Mouse (Mus musculus): ENCODE data around the gene Pnrc2. TPM values are rescaled to one million over a fixed set of nuclear protein-coding genes. Genes with fewer than 3 reads are reported as not detected.

Pnrc2 gene
- polyA plus RNA-seq, 1 experiment from 2014 or later, result 109 TPM

- WGBS, result 79% methylated on average over 7 of the region's 7 CpGs
- no peaks in the 10 kb centered on the region for H3K9me3 ChIP-seq
- H3K9ac ChIP-seq, result no peak overlapping the region
- no peak overlapping the region for H3K4me3 ChIP-seq
- ATAC-seq (ENCODE audit: low read depth), result no peak
- no peaks in the 10 kb centered on the region for H3K36me3 ChIP-seq
- H3K4me1 ChIP-seq (replicated peaks), result no peaks in the 10 kb centered on the region; the same call in 1 of the 2 replicates
- no peaks in the 10 kb centered on the region for H3K27me3 ChIP-seq
- no peak overlapping the region for H3K27ac ChIP-seq (replicated peaks)
- H3K4me2 ChIP-seq, result no peak overlapping the region
Observed at GRCm38 (mm10) chr4:135889146-135889883, 15.7 kb upstream of the Pnrc2 start.

DNA sequence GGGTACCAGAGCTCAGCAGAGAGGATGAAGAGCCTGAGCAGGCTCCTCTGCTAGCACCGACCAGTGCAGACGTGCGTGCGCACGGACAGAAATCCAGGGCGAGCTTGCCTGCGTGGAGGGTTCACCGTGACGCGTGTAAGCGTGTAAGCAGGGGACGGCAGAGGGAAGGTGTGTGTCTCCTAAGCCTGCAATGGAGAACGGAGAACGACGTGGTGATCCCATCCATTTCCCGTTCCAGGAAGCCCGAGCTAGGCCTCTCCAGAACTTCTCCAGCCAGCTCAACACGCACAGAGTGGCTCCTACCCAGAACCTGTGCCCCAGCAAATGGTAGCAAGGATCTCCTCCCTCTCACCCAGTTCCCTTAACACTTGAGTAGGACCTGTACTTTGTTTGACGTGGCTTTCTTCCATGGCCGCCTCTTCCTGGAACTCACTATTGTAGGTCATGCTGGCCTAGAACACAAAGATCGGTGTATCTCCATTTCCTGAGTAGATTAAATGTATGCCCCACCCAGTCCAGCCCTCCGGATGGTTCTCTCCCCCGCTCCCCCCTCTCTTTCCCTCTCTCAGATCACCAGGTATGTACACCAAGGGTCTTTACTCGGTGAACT is 14.9 kb upstream of the Pnrc2 start:
- 94% methylated on average over 24 of the region's 24 CpGs for WGBS
- Histone ChIP-seq H3K4me2 (no peak overlapping the region), H3K9me3 (no peaks in the 10 kb centered on the region), H3K36me3 (no peaks in the 10 kb centered on the region), H3K9ac (no peak overlapping the region), H3K4me3 (no peak overlapping the region), H3K27ac (replicated peaks) (no peak overlapping the region), H3K4me1 (replicated peaks) (no peaks in the 10 kb centered on the region; the same call in 1 of the 2 replicates), H3K27me3 (no peaks in the 10 kb centered on the region)
- ATAC-seq (ENCODE audit: low read depth), result no peak

DNA sequence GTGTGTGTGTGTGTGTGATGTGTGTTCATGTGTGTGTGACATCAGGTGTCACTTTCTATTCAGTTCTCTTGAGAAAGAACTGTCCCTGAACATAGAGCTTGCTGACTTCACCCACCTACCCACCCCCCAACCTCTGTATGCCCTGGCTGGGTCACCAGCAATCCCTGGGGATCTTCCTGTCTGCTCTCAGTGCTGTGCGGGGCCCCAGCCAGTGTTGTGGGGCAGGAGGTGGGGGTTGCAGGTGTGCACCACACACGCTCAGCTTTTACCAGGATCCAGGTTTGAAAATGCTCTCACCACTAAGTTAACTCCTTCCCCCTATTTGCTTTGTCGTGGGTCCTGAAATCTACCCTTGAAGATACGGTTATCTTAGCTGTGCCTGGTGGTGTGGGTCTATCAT is 12.5 kb upstream of the Pnrc2 start:
- Histone ChIP-seq H3K27me3 (no peaks in the 10 kb centered on the region), H3K4me1 (replicated peaks) (no peaks in the 10 kb centered on the region; the same call in 1 of the 2 replicates), H3K4me3 (no peak overlapping the region), H3K9ac (no peak overlapping the region), H3K9me3 (no peaks in the 10 kb centered on the region), H3K36me3 (no peaks in the 10 kb centered on the region), H3K27ac (replicated peaks) (no peak overlapping the region), H3K4me2 (no peak overlapping the region)
- 86% methylated on average over 4 of the region's 4 CpGs for WGBS
- ATAC-seq (ENCODE audit: low read depth), result no peak

DNA sequence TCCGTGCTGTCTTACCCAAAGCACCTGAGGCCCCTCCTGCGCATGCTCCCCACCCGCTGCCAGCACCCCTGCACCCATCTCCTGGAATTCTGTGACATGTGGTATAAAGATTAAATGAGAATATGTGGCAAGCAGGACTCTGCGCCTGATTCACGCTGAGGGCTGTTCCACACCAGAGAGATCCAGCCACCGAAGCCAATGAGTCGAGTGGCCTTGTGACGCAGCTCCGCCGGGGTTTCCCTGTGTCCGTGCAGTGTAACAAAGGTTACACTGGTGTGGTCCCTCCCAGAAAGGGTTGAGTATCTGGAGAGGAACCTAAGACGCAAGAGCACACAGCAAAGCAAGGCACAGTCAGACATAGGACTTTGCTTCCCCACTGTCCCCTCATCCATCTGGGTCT is 12.0 kb upstream of the Pnrc2 start:
- 93% methylated on average over 12 of the region's 12 CpGs for WGBS
- H3K27ac ChIP-seq (replicated peaks), result no peak overlapping the region

DNA sequence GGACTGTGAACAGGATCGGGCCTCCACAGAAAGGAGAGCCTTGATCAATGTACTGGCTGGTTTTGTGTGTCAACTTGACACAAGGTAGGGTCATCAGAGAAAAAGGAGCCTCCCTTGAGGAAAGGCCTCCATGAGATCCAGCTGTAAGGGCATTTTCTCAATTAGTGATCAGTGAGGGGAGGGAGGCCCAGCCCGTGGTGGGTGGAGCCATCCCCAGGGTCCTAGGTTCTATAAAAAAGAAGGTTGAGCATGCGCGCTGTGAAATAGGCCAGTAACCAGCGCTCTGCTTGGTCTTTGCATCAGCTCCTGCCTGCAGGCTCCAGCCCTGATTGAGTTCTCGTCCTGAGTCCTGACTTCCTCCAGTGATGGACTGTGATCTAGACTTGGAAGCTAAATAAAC is 10.9 kb upstream of the Pnrc2 start:
- Histone ChIP-seq H3K4me1 (replicated peaks) (no peaks in the 10 kb centered on the region; the same call in 1 of the 2 replicates), H3K27ac (replicated peaks) (no peak overlapping the region), H3K9me3 (no peaks in the 10 kb centered on the region), H3K27me3 (no peaks in the 10 kb centered on the region), H3K4me3 (no peak overlapping the region), H3K9ac (no peak overlapping the region), H3K36me3 (no peaks in the 10 kb centered on the region), H3K4me2 (no peak overlapping the region)
- WGBS, result 44% methylated on average over 6 of the region's 6 CpGs
- ATAC-seq (ENCODE audit: low read depth), result no peak

More for the DNA sequence above, 12.0 kb upstream of the Pnrc2 start:
- Histone ChIP-seq H3K36me3 (no peaks in the 10 kb centered on the region), H3K4me2 (no peak overlapping the region), H3K9ac (no peak overlapping the region), H3K27me3 (no peaks in the 10 kb centered on the region), H3K4me1 (replicated peaks) (no peaks in the 10 kb centered on the region; the same call in 1 of the 2 replicates), H3K9me3 (no peaks in the 10 kb centered on the region), H3K4me3 (no peak overlapping the region)
- no peak for ATAC-seq (ENCODE audit: low read depth)

DNA sequence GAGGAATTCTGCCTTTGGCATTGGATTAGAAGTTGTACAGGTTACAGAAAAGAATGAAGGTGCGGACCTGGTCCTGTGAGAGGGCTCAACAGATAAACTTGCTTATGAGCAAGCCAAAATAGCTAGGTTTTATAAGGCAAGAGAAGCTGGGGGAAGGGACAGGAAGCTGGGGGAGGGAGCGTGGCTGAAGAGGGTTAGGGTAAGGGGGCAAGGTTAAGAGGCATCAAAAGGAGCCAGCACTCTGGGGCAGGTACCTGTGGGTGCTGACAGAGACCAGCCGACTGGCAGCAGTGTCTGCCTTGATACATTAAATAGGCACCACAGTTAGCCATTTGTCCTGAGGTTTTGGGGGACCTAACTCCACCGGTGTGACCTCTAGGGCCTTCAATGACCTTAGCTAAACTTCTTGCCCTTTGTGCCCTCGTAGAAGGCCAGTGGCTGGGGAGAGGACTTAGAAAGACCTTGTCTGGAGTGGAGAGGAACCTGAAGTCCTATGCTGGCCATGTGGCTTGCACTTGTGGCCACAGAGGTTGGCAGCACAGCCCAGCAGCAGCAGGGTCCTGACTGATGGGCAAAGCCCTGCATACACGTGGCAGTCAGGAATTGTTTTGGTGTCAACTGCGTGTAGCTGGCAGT is 10.3 kb upstream of the Pnrc2 start:
- 67% methylated on average over 7 of the region's 7 CpGs for WGBS

GRCm38 (mm10) chr4:135883401-135883851 is 9.8 kb upstream of the Pnrc2 start:
- H3K36me3 ChIP-seq, result no peaks in the 10 kb centered on the region
- H3K4me1 ChIP-seq (replicated peaks), result no peaks in the 10 kb centered on the region; the same call in 1 of the 2 replicates
- ATAC-seq (ENCODE audit: low read depth), result no peak
- H3K4me2 ChIP-seq, result no peak overlapping the region
- H3K9me3 ChIP-seq, result no peaks in the 10 kb centered on the region
- no peak overlapping the region for H3K27ac ChIP-seq (replicated peaks)
- H3K4me3 ChIP-seq, result no peak overlapping the region
- H3K9ac ChIP-seq, result no peak overlapping the region
- no peaks in the 10 kb centered on the region for H3K27me3 ChIP-seq
- 59% methylated on average over 10 of the region's 10 CpGs for WGBS

More for the DNA sequence above, 10.3 kb upstream of the Pnrc2 start:
- Histone ChIP-seq H3K4me1 (replicated peaks) (no peaks in the 10 kb centered on the region; the same call in 1 of the 2 replicates), H3K36me3 (no peaks in the 10 kb centered on the region), H3K9me3 (no peaks in the 10 kb centered on the region), H3K4me2 (no peak overlapping the region), H3K4me3 (no peak overlapping the region), H3K9ac (no peak overlapping the region), H3K27ac (replicated peaks) (no peak overlapping the region), H3K27me3 (no peaks in the 10 kb centered on the region)
- no peak for ATAC-seq (ENCODE audit: low read depth)

DNA sequence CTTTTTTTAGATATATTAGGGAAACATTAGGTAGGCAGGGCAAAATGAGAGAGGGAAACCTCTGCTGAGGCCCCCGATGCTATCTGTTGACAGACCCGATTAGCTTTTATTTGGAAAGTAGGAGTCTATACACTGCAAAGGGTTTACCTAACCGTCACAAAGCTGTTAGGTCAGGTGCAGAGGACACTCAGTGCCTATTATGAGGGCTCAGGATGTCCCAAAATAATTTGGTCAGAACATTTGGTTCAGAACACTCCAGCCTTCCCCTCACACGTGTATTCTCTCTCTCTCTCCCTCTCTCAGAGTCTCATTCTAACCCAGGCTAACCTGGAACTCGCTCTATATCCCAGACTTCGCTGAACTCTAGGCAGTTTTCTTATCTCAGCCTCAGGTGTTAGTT is 8.4 kb upstream of the Pnrc2 start:
- no peak overlapping the region for H3K4me3 ChIP-seq
- no peak overlapping the region for H3K27ac ChIP-seq (replicated peaks)
- peaks cover 1% of the 10 kb centered on the region for H3K4me1 ChIP-seq (replicated peaks)
- no peak for ATAC-seq (ENCODE audit: low read depth)
- no peak overlapping the region for H3K4me2 ChIP-seq
- H3K9me3 ChIP-seq, result no peaks in the 10 kb centered on the region
- 88% methylated on average over 6 of the region's 6 CpGs for WGBS
- H3K27me3 ChIP-seq, result no peaks in the 10 kb centered on the region
- no peak overlapping the region for H3K9ac ChIP-seq
- no peaks in the 10 kb centered on the region for H3K36me3 ChIP-seq

DNA sequence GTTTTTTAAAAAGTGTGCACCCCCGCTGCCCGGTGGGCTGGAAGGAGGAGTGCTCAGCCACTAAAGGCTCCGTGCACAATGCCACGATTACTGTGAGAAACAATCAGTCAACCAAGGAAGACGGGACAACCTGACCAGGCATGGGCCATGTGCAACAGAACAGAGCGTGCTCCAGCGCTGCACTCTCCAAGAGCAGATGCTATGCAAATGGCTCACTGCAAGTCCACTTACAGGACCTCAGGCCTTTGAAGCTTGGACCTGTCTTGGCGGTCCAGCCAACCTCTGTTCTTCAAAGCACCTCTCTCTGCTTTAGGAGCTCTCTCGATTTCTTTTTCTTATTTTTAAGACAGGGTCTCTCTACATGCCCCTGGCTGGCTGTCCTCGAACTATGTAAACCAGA is 6.9 kb upstream of the Pnrc2 start:
- Histone ChIP-seq H3K4me1 (replicated peaks) (peaks cover 16% of the 10 kb centered on the region), H3K27ac (replicated peaks) (no peak overlapping the region), H3K9ac (no peak overlapping the region), H3K36me3 (no peaks in the 10 kb centered on the region), H3K27me3 (no peaks in the 10 kb centered on the region), H3K4me2 (no peak overlapping the region), H3K9me3 (no peaks in the 10 kb centered on the region), H3K4me3 (no peak overlapping the region)
- ATAC-seq (ENCODE audit: low read depth), result no peak
- 87% methylated on average over 10 of the region's 10 CpGs for WGBS

- Histone ChIP-seq H3K36me3 (no peaks in the 10 kb centered on the region), H3K9ac (no peak overlapping the region), H3K27ac (replicated peaks) (no peak overlapping the region), H3K9me3 (no peaks in the 10 kb centered on the region), H3K4me1 (replicated peaks) (peaks cover 21% of the 10 kb centered on the region), H3K4me3 (no peak overlapping the region), H3K27me3 (no peaks in the 10 kb centered on the region), H3K4me2 (no peak overlapping the region)
- ATAC-seq (ENCODE audit: low read depth), result no peak
- WGBS, result 91% methylated on average over 6 of the region's 6 CpGs
Observed at GRCm38 (mm10) chr4:135880018-135880417, 6.4 kb upstream of the Pnrc2 start.

DNA sequence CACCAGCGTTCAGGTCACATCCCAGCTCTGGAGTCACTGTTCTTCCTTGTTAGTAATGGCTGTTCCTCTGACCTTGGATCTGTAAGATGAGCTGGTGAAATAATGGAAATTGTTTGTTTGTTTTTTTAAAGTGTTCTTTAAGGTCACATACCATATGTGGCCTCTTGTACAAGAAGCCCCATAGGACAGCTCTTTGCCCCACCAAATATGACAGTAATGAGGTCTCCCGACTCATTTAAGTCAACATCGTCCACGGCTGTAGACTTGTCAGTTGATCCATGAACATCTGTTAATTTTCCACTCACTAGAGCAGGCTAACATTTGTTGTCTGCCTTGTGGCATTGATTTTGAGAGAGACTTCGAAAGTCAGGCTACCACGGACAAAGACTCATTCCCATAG is 5.4 kb upstream of the Pnrc2 start:
- Histone ChIP-seq H3K4me3 (no peak overlapping the region), H3K9me3 (no peaks in the 10 kb centered on the region), H3K36me3 (no peaks in the 10 kb centered on the region), H3K4me2 (no peak overlapping the region), H3K9ac (no peak overlapping the region), H3K27me3 (no peaks in the 10 kb centered on the region), H3K4me1 (replicated peaks) (peaks cover 31% of the 10 kb centered on the region), H3K27ac (replicated peaks) (no peak overlapping the region)
- ATAC-seq (ENCODE audit: low read depth), result no peak
- WGBS, result 65% methylated on average over 6 of the region's 6 CpGs

DNA sequence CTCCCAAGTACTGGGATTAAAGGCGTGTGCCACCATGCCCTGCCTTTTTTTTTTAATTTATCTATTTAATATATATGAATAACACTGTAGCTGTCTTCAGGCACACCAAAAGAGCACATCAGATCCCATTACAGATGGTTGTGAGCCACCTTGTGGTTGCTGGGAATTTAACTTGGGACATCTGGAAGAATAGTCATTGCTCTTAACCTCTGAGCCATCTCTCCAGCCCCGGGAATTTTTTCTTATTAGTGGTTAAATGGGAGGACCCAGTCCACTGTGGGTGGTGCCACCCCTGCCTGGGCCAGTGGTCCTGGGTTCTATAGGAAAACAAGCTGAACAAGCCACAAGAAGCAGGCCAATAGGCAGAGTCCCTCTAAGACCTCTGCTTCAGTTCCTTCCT is 4.1 kb upstream of the Pnrc2 start:
- Histone ChIP-seq H3K4me3 (no peak overlapping the region), H3K36me3 (no peaks in the 10 kb centered on the region), H3K27ac (replicated peaks) (no peak overlapping the region), H3K4me2 (no peak overlapping the region), H3K4me1 (replicated peaks) (peaks cover 34% of the 10 kb centered on the region), H3K27me3 (no peaks in the 10 kb centered on the region), H3K9ac (no peak overlapping the region), H3K9me3 (no peaks in the 10 kb centered on the region)
- ATAC-seq (ENCODE audit: low read depth), result no peak
- WGBS, result 65% methylated on average over 2 of the region's 2 CpGs
